Mouse (Mus musculus) forelimb bud, embryonic 11.5 days (tissue): ENCODE results near the gene Prkn.

Experiments used
- DNase-seq: peaks from one replicate; pipeline ENCODE4 v3.0.0-alpha.2; 2012; ENCODE audit warnings: low read depth, low spot score

Gene Prkn

GRCm38 (mm10) chr17:12080656-12081495 is 1240.7 kb downstream of the Prkn start:
- no peak for DNase-seq

- DNase-seq, result no peak
These were observed 1242.0 kb downstream of the Prkn start for GRCm38 (mm10) chr17:12082201-12082600.

- no peak for DNase-seq
These were observed 1250.2 kb downstream of the Prkn start for GRCm38 (mm10) chr17:12090261-12090927.

- DNase-seq, result no peak
These were observed 1252.8 kb downstream of the Prkn start for GRCm38 (mm10) chr17:12092901-12093564.

GRCm38 (mm10) chr17:12094016-12094415 is 1253.8 kb downstream of the Prkn start:
- no peak for DNase-seq

- no peak for DNase-seq
These were observed 1254.8 kb downstream of the Prkn start for GRCm38 (mm10) chr17:12094827-12095590.

- DNase-seq, result no peak
These were observed 1259.2 kb downstream of the Prkn start for GRCm38 (mm10) chr17:12099415-12099814.

GRCm38 (mm10) chr17:12102326-12102725 is 1262.1 kb downstream of the Prkn start:
- no peak for DNase-seq

- DNase-seq, result no peak
These were observed 1263.6 kb downstream of the Prkn start for GRCm38 (mm10) chr17:12103781-12104180.

- no peak for DNase-seq
These were observed 1264.1 kb downstream of the Prkn start for GRCm38 (mm10) chr17:12104245-12104644.

- no peak for DNase-seq
These were observed 1264.5 kb downstream of the Prkn start for GRCm38 (mm10) chr17:12104690-12105089.

- DNase-seq, result no peak
These were observed 1266.1 kb downstream of the Prkn start for GRCm38 (mm10) chr17:12106255-12106654.
